Mouse (Mus musculus): ENCODE measurements around the gene Cab39.

Cab39 gene

GRCm38 (mm10) chr1:85852996-85853689, 59.9 kb downstream of the Cab39 start:
- peak; percentile 87 for DNase-seq

GRCm38 (mm10) chr1:85853865-85854264, 60.6 kb downstream of the Cab39 start:
- no peak for DNase-seq

GRCm38 (mm10) chr1:85854475-85854874, 61.2 kb downstream of the Cab39 start:
- DNase-seq, result no peak

- DNase-seq, result no peak
These were observed 63.0 kb downstream of the Cab39 start for GRCm38 (mm10) chr1:85856266-85856665.

- no peak for DNase-seq
These were observed 64.1 kb downstream of the Cab39 start for GRCm38 (mm10) chr1:85857261-85857754.

- DNase-seq, result no peak
These were observed 71.1 kb downstream of the Cab39 start for GRCm38 (mm10) chr1:85864383-85864782.

- peak; percentile 76 for DNase-seq
These were observed 76.8 kb downstream of the Cab39 start for GRCm38 (mm10) chr1:85870001-85870400.

GRCm38 (mm10) chr1:85870546-85870945, 77.3 kb downstream of the Cab39 start:
- DNase-seq, result peak; percentile 38

GRCm38 (mm10) chr1:85882003-85882402, 88.8 kb downstream of the Cab39 start:
- DNase-seq, result no peak

- DNase-seq, result no peak
These were observed 94.0 kb downstream of the Cab39 start for GRCm38 (mm10) chr1:85887221-85887620.

- DNase-seq, result peak; percentile 88
These were observed 101.0 kb downstream of the Cab39 start, which contains the start of gene Itm2c for GRCm38 (mm10) chr1:85894231-85894747. TSS of gene Itm2c (plus strand) at chr1:85894281.

GRCm38 (mm10) chr1:85894748-85895360, 101.6 kb downstream of the Cab39 start:
- peak; percentile 68 for DNase-seq

GRCm38 (mm10) chr1:85895391-85895837, 102.2 kb downstream of the Cab39 start:
- DNase-seq, result peak; percentile 76

GRCm38 (mm10) chr1:85896110-85896509, 102.9 kb downstream of the Cab39 start:
- peak; percentile 28 for DNase-seq

- DNase-seq, result peak; percentile 60
These were observed 103.8 kb downstream of the Cab39 start for GRCm38 (mm10) chr1:85896781-85897700.

GRCm38 (mm10) chr1:85897901-85898760, 104.9 kb downstream of the Cab39 start:
- DNase-seq, result peak; percentile 43

GRCm38 (mm10) chr1:85898761-85899387, 105.6 kb downstream of the Cab39 start:
- peak; percentile 84 for DNase-seq

- peak; percentile 57 for DNase-seq
These were observed 106.1 kb downstream of the Cab39 start for GRCm38 (mm10) chr1:85899388-85899761.

- peak; percentile 39 for DNase-seq
These were observed 107.5 kb downstream of the Cab39 start for GRCm38 (mm10) chr1:85900521-85901333.
